Mouse (Mus musculus) liver, postnatal 0 days (tissue): ENCODE measurements at regions not wholly inside any gene's neighbourhood (a gene's known extent, or its start where the extent isn't known, plus 50 kb on each side); places are given as distances from the start of the nearest gene placed in this dataset.

Experiments used
- CTCF ChIP-seq: sonication (generic); IDR thresholded peaks from 2 replicates; pipeline ENCODE4 v1.5.1; 2016; ENCODE audit warnings: antibody characterized with exemption, low read depth
- EP300 ChIP-seq: IDR thresholded peaks from 2 replicates; pipeline ENCODE4 v1.6.1; 2016; ENCODE audit warnings: antibody characterized with exemption, low read depth, mild to moderate bottlenecking

GRCm38 (mm10) chr13:100899566-100899965 is 66.3 kb upstream of the Slc30a5 start:
- TF ChIP-seq CTCF (no peak), EP300 (no peak)
